Mouse (Mus musculus): ENCODE measurements around the gene Atp6v1b1. TPM values are rescaled to one million over a fixed set of nuclear protein-coding genes. Genes with fewer than 3 reads are reported as not detected.

Atp6v1b1 gene
- total RNA-seq (2021), result 10 to 100 TPM in 1 of 2 experiments, under 1 TPM in 1; 0.31 to 13.7 TPM
- long read RNA-seq, experiment 1, result 0 reads
- long read RNA-seq, experiment 2, result 0 reads

DNA sequence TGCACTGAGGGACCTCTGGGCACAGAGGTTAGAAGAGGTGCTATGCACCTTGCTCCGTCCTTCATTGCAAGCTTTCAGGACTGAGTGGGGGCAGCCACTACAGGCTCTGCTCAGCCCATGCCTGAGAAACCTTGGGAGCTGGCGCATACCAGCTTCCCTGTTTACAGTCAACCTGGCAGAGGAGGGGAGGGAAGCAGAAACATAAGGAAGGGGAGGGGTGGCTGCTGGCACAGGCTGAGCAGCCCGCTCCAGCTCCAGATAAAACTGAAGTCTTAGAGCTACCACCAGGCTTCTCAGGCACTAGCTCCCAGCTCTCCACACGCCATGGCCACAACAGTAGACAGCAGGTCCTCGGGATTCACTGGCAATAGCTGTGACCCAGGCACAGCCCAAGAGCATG, at the start of gene Atp6v1b1:
Atp6v1b1 (plus strand) TSS at position 230 of the 400 bp plus-strand sequence.
- no peak for DNase-seq (ENCODE audit: low spot score in 2 of 2)

DNA sequence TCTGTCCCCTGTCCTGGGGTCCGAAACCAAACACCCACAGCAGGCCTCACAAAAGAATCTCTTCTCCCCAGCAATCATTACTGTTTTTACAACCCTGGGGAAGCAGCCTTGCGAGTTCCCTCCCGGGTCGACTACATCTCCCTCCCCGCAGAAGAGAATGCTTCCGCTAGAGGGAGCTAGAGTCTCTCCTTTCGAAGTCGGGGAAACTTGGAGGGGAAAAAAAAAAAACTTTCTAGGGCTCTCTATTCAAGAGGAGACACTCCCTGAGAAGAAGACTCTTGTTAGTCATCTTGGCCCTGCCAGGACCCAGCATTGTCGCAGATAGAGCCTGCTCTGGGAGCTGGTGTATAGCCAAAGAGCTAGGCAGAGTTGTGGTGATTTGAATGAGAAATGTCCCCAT, 49.0 kb upstream of the Atp6v1b1 start:
- DNase-seq (ENCODE audit: low spot score in 2 of 2), result peak in 1 of 2 experiments; percentile 18

DNA sequence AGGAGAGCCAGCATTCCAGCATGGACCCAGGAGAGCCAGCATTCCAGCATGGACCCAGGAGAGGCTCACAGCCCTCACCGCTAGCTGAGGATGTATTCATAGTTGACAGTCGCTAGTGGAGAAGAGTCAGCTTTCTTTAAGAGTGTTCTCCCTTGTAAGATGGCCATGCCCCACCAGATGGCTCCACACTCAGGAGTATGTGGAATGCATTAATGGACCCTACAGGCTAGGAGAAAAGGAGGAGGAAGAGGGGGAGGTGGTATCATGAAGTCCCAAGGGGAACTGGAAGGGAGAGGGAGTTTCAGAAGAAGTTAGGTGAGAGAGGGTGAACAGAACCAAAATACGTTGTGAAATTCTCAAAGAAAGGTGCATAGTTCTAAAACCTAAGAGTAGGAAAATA, 47.1 kb upstream of the Atp6v1b1 start:
- DNase-seq (ENCODE audit: low spot score in 2 of 2), result no peak

DNA sequence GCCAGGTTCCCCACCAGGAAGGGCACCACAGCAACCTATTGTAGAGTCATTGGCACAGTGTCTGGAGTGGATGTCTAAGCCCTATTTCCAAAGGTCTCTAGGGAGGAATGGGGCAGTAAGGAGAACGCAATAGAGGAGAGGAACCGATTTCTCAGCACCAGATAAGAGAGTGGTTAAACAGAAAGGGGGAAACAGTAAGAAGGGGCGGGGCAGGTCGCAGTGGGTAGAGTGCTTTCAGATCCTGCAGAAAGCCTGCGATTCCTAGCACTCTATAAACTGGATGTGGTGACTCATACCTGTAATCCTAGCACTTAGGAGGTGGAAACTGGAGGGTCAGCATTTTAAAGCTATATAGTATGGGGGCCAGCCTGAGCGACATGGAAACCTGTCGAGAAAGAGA, 46.1 kb upstream of the Atp6v1b1 start:
- no peak for DNase-seq (ENCODE audit: low spot score in 2 of 2)

DNA sequence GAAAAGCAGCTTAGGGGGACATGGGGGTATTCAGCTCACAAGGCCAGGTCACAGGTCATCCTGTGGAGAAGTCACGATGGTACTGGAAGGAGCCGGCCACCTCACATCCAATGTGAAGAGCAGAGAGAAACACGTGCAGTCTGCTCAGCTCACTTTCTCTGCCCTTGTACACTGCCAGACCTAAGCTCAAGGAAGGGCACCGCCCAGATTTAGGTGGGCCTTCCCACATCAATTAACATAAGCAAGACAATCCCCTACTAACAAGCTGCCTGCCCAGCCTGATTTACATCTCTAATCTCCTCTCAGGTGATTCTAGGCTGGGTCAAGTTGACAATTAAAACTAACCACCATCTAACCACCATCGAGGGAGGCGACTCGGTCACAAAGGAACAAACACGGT, 44.9 kb upstream of the Atp6v1b1 start:
- no peak for DNase-seq (ENCODE audit: low spot score in 2 of 2)

DNA sequence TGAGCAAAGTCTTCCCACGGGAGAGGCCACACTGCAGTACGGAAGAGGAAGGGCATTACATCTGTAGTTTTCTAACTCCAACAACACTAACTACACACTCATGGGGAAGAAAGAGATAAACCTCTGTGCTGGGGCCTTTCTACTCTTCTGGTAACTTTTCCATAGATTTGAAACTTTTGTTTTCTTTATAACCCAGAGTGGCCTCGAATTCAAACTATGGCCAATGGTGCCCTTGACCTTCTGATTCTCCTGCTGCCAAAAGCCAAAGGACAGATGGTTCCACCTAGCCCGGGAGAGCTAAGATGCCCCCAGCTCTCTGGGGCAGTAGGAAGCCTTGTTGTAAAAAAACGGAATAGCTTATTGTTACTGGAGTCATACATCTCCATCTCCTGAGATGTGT, 42.8 kb upstream of the Atp6v1b1 start:
- DNase-seq (ENCODE audit: low spot score in 2 of 2), result no peak

DNA sequence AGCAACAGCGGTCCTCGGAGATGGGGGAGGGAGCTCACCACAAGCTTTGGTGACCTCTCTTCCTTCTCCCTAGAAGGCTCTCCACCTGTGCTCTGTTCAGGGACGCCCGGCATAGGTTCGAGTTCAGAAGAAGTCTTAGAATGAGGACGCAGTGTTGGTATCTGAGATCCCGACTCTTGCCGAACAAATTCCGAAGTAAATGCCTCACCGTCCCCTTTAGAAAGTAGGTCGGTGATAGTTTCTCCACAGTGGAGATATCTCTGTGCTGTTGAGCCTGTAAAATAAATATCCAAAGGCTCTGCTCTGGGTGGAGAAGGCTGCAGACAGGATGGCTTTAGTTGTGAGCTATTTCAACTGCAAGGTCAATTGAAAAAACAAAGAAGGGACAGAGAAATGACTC, 41.8 kb upstream of the Atp6v1b1 start:
- no peak for DNase-seq (ENCODE audit: low spot score in 2 of 2)

DNA sequence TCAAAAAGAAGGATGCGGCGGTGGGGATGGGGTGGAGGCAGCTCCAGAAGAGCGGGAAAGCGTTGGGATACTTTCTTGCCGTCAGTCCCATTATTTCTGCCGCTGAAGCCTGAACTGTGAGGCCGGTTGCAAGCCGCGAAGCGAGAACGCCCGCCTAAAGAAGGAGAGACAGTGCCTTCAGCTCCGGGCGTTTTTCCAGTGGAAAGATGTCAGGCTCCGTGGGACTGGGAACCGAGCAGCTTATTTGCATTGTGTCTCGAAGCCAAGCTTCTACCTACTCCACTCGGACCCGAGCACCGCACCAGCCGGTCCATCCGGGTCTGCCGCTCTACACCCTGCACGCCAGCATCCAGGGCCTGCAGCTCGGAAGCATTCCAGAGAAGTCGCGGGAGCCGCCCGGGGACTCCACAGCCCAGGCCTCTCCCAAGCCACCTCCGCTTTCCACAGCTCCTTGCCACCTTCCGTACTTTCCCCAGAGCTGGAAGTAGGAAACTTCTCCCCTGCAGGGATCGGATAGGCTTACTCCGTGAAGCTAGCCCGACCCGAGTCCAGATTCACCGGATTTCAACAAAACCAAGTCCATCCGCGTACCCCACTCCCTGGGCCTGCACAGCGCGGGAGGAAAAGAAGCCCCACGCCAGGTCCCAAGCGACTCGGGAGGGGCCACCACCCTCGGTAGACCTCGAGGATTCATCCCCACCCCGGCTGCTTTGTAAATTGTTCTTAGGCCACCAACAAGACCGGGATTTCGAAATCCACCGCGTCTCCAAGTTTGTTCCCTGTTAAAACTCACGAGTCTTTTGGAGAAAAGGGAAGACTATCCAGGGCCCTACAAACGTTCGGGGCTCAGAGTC, 40.4 kb upstream of the Atp6v1b1 start:
- DNase-seq (ENCODE audit: low spot score in 2 of 2), result no peak

DNA sequence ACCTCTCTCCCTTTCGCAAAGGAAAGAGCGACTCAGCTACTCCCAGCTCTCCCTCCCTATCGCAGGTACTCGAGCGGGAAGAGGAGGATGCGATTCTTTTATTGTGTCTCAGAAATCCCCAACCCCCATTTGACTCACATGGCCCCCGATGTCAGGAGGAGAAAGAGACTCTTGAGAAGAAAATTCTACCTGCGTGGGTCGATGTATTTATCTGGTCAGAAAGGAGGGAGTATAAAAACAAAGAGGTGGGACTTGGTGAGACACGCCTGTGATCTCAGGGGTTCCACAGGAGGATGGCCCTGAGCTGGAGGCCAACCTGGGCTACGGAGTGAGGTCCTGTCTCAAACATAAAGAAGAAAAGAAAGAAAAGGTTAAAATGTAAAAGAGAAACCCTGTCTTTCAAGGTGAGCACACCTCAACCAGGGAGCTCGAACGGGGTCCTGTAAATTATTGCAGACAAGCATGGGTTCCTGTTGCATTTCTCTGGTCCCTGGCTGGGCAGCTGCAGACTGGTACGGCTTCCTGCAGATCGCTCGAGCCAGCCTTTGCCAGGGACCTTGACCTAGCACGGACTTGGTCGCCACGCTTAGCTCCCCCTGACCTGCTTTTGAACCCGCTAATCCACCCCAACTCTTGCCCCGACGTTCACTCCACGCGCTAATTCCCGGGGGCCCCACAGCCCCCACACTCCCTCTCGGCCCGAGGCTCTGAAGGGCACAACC, 39.6 kb upstream of the Atp6v1b1 start:
- DNase-seq (ENCODE audit: low spot score in 2 of 2), result no peak

DNA sequence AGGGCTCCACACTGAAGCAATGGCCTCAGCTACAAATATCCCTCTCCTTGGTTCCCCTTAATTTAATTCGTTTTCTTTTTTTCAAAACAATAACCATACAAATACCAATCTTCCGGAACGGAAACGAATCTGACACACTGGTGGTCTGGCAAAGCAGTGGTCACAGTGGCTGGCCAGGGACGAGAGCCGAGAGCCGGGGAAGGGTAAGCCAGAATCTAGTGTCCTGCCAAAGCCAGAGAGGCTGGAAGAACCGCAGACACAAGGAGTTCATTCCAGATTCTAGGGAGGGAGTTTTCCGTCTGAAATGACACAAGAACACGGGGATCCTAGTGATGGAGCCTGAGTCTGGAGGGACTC, 39.1 kb upstream of the Atp6v1b1 start:
- DNase-seq (ENCODE audit: low spot score in 2 of 2), result no peak

DNA sequence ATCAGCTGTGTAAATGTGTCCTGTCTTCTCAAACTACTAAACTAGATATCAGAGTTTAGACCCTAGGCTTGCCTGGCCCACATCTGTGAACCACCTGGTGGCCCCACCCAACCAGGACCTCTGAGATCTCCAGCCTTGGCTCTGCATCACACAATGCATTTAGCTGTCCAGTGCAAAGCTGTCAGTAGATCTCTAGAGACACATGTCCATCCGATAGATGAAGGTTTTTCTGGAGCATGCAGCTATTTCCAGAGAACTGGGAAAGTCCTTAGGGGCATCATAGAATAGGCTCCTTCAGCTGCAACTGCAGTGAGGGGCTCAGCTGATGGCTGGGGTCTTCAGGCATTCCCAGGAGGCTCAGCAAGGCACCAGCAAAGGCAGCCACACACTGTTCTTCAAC, 38.5 kb upstream of the Atp6v1b1 start:
- DNase-seq (ENCODE audit: low spot score in 2 of 2), result no peak

DNA sequence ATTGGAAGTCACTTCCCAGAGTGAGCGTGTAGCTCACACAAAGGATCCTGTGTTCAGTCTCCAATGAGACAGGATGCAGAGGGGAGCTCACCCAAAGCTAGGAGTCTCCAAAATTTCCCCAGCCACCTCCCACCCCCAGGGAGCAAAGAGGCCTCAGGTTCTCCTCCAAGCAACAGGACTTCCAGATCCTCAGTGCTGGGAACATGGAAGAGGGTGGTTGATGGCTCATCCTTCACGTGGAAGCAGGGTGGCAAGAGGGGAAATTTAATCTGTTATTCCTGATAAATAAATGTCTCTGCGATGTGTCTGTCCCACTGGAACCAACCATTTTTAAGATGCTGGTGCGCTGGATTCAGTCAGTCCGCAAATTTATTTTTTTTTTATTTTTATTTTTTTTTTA, 38.1 kb upstream of the Atp6v1b1 start:
- no peak for DNase-seq (ENCODE audit: low spot score in 2 of 2)

DNA sequence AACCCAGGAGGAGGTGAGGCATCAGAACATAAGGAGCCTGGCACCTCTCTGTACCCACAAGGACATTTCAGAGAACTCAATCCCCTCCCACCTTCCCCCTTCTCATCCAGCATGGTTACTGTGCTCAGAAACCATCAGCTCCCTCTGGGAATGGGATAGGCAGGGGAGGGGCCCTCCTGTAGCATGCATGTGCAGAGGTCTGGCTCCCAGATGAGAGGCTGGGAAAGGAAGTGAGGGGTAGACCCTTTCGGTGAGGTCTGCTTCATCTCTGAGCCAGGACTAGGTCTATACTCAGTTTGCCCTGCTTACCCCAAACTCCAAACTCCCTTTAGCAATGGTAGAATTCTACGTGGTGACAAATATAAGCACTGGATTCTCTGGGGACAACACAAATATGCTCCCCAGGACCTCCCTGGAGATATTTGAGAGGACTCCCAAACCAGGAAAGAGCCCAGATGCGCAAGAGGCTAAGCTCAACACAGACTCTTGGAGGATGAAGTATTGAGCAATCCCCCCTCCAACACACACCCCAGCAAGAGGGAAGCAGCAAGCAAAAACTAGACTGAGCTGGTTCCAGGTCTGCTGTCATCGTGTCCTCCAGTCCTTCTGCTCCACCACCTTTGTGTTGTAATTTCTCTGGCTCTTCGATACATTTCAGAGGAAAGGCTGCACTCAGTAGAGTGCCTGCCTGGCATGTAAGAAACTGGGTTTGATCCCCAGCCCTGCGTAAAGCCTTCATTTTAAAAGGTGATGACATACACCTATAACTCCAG, 34.9 kb upstream of the Atp6v1b1 start:
- no peak for DNase-seq (ENCODE audit: low spot score in 2 of 2)

DNA sequence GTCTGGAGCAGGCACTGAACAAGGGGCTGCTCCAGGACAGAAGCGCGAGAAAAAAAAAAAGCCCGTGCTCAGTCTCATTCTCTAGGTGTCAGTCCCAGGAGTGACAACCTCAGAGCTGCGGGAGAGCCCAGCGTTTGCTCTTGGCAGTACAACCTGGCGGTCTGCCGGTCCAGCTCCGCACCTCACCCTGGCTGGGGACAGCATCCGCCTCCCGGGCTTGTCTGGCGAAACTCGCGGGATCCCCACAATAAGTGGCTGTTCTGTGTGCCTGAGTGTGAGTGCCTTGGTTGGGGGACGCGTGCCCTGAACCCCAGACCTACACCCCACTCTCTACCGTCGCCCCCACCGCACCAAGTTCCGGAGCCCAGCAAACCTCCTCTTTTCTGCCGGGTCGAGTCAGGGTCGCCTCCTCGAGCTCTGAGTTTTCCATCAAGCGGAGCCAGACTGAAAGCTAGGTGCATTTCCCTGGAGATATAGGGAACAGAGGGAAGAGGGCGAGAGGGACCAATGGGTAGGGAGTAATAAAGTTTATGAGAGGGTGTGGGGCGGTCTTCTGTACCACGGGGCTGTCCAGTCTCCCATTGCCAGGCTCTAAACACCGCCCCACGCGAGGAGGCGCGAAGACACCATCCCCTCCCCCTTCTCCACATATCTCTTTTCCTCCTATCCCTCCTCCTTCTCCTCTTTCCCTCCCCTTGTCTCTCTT, 32.3 kb upstream of the Atp6v1b1 start:
- DNase-seq (ENCODE audit: low spot score in 2 of 2), result no peak

DNA sequence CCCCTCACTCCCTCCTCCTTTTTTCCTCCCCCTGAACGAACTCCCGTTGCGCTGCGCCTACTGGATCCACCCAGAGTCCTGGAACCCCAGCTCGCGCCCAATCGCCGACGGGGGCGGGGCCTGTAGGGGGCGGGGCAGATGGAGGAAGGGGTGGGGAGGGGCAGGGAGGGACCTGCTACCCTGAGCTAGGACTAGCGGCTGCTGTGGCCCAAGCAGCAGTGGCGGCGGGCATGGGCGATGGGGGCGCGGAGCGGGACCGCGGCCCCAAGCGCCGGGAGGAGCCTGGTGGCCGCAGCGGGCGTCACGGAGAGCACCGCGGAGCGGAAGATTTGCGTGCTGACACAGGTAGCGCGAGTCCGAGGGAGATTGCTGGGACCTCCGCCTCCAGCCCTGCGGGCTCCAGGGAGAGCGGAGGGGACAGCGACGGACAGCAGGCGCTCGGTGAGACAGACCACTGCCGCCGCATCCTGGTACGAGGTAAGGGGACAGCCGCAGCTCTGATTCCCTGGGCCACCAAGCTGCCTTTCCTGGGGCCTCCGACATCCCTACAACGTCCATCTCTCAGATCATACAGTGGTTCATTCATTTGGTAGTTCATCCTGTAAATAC, 31.6 kb upstream of the Atp6v1b1 start, which contains the start of gene Vax2:
Vax2 (plus strand) TSS at position 198 of the 609 bp plus-strand sequence.
- DNase-seq (ENCODE audit: low spot score in 2 of 2), result peak; percentile 41 to 57

DNA sequence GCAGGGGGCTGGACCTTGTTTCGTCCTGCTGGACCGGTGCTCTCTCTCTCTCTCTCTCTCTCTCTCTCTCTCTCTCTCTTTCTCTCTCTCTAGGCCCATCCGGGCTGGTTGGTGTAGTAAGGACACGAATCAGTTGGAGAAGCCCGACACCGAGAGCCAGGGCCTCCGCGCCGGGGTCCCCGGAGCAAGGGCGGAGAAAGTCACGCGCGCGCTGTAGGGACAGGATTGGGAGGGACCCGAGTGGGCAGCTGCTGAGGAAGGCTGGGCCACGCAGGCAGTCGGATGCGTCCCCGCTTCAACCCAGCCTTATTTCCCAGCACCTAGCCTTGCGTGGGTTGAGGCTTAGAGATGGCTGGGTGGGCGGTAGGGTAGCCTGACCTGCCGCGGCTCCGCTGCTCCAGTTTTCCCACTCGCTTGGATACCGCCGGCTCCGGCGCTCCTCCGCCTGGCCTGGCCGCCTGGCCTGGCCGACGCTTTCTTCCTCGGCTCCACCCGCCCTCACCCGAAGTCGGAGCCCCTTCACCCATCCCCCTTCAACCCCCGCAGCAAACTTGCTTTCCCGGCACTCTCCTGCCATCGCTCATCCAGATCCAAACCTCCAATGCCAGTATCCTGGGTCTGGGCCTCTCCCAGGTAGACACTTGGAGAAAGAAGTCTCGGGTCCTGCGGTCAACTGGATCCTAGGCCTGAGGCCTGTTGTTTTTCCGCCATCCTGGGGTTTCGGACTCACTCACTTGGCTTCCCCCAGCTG, 30.9 kb upstream of the Atp6v1b1 start:
- no peak for DNase-seq (ENCODE audit: low spot score in 2 of 2)

DNA sequence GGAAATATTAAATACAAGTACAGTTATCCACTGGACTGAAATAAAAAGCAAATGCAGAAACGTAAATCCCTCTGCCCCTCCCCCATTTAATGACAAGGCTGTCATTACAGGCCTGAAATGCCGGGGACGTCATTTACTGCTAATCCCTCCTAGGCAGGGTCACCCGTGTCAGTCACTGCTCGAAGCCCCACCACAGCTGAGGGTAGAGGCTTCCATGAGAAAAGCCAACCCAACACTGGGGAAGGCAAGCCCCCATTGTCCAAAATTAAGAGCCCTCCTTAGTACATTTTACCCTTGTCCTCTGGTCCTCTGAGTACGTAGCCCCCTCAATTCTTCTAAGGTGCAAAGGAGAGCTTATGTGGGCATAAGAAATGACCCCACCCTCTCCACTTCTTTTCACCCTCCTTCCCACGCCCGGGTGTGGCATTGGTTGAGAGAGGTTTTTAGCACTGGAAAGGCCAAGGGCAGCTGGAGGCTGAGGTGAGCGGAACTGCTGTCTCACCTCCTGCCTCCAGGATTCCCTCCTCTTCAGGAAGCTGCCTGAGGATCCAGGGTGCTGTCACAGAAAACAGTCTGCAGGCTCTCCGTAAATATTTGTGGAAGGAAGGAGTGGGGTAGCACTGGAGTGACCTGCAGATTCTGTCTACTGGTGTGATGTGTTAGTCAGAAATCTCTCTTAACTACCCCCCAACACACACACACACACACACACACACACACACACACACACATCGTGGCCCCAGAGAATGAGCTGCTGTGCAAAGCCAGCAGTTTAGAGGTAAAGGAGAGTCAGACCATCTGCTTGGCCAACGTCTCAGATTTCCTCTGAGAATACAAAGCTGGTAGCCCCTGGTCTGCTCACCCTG, 29.3 kb upstream of the Atp6v1b1 start:
- DNase-seq (ENCODE audit: low spot score in 2 of 2), result no peak

DNA sequence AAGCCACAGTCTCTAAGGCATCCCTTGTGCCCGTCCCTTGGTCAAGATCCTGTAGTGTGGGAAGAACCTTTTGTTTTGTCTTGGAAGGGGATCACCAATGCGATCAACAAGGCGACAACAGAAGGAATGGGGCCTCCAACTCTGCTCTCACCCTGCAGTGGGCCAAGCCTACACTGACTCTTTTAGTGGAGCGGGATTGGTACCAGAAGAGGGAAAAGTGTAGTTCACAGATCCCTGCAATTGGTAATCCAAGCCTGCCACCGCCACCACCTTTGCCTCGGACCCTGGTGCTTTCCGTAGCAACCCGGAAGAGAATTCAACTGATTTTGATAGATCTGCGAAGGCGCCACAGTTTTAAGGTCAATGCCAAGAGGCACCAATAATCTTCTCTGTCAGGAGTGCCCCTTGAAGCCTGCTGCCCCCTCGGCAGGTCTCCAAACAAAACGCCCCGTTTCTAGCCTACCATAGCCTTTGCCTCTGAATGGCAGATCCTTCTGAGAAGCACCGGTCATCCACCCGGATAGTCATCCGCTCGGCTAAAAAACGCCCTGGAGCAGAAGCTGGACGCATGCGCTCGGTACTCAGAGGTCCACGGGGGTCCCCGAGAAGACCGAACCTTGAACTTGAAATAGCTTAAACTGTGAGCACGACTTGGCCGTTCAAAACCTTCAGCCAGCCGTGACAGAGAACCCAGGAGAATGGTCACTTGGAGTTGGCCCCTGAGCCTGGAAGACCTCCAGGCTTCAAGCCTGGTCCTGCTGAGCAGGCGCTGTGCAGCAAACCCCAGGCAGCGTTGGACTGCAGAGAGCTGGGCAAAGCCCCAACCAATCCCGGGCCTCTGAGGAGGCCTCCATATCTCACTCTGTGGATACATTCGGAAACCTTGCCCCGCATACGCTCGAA, 28.3 kb upstream of the Atp6v1b1 start:
- DNase-seq (ENCODE audit: low spot score in 2 of 2), result no peak
